Mouse (Mus musculus) ES-Bruce4 (cell line): ENCODE data around the gene Hspd1. TPM values are rescaled to one million over a fixed set of nuclear protein-coding genes. Genes with fewer than 3 reads are reported as not detected.
"Not testable (repeated sequence)": the region's sequence is repeated elsewhere in the genome, so short reads cannot be mapped to it uniquely, and the experiment has no call there.

Experiments used
- H3K27ac ChIP-seq: 2 replicates; pipeline ENCODE4 v1.5.1; 2012; ENCODE audit warnings: low read length, inconsistent platforms; ENCODE audit not compliant: insufficient read depth
- H3K27me3 ChIP-seq: 2 replicates; pipeline ENCODE4 v1.6.1; 2012; ENCODE audit warnings: mild to moderate bottlenecking, low read length, inconsistent platforms; ENCODE audit not compliant: control insufficient read depth, poor library complexity, insufficient read depth, severe bottlenecking
- H3K36me3 ChIP-seq: 2 replicates; pipeline ENCODE4 v1.6.1; 2012; ENCODE audit warnings: inconsistent platforms, mild to moderate bottlenecking, low read length, moderate library complexity; ENCODE audit not compliant: control insufficient read depth, poor library complexity, insufficient read depth, severe bottlenecking
- H3K4me1 ChIP-seq: one replicate; pipeline ENCODE4 v1.8.1; 2011; ENCODE audit warnings: low read length; ENCODE audit not compliant: control insufficient read depth, insufficient read depth
- H3K4me3 ChIP-seq: 2 replicates; pipeline ENCODE4 v1.5.1; 2011; ENCODE audit warnings: low read depth, mild to moderate bottlenecking, low read length
- H3K9ac ChIP-seq: 2 replicates; pipeline ENCODE4 v1.6.1; 2012; ENCODE audit warnings: low read depth, mild to moderate bottlenecking, inconsistent platforms; ENCODE audit not compliant: poor library complexity, severe bottlenecking
- H3K9me3 ChIP-seq: replicated peaks from 2 replicates; pipeline ENCODE4 v1.6.1; 2012; ENCODE audit warnings: mild to moderate bottlenecking, low read length, inconsistent platforms; ENCODE audit not compliant: control insufficient read depth, poor library complexity, insufficient read depth, severe bottlenecking
- CTCF ChIP-seq: IDR thresholded peaks from one replicate; pipeline ENCODE4 v1.8.1; 2011; ENCODE audit warnings: low read depth, low read length
- EP300 ChIP-seq: IDR thresholded peaks from 2 replicates; pipeline ENCODE4 v1.6.1; 2011; ENCODE audit warnings: low read depth, low read length; ENCODE audit not compliant: insufficient read depth
- POLR2A ChIP-seq: IDR thresholded peaks from one replicate; pipeline ENCODE4 v1.8.1; 2011; ENCODE audit warnings: low read length; ENCODE audit not compliant: insufficient read depth
- polyA plus RNA-seq: library from polyadenylated mRNA; stranded (reverse); fragments of >200 nt; gene quantifications from 2 replicates; pipeline ENCODE4 v1.2.4, GENCODE M21; 2011; ENCODE audit warnings: low read depth; ENCODE audit not compliant: missing spikeins, insufficient read depth, insufficient read length

Hspd1 gene
- polyA plus RNA-seq, 1 experiment: 704 TPM

GRCm38 (mm10) chr1:55082106-55082505, 5.9 kb downstream of the Hspd1 start:
- no peaks in the 10 kb centered on the region for H3K9me3 ChIP-seq
- TF ChIP-seq POLR2A (no peak), EP300 (no peak), CTCF (no peak)
- H3K4me1 ChIP-seq: no peaks in the 10 kb centered on the region
- H3K36me3 ChIP-seq: peaks cover 82% of the 10 kb centered on the region
- no peaks in the 10 kb centered on the region for H3K27me3 ChIP-seq
- H3K4me3 ChIP-seq: no peak overlapping the region
- H3K9ac ChIP-seq: no peak overlapping the region
- H3K27ac ChIP-seq: no peak overlapping the region

- Histone ChIP-seq H3K27me3 (no peaks in the 10 kb centered on the region), H3K27ac (0 out of 2 replicates have a peak overlapping the region, but pooled peaks have one; percentile 5), H3K9me3 (no peaks in the 10 kb centered on the region), H3K4me3 (no peak overlapping the region), H3K4me1 (no peaks in the 10 kb centered on the region), H3K9ac (no peak overlapping the region), H3K36me3 (peaks cover 63% of the 10 kb centered on the region)
- TF ChIP-seq CTCF (no peak), POLR2A (no peak), EP300 (no peak)
These were observed 8.4 kb downstream of the Hspd1 start for GRCm38 (mm10) chr1:55079677-55080076.

GRCm38 (mm10) chr1:55076849-55077516, 11.1 kb downstream of the Hspd1 start:
- TF ChIP-seq CTCF: no peak
- TF ChIP-seq EP300: no peak
- no peak for TF ChIP-seq POLR2A
- Histone ChIP-seq H3K27ac (no peak overlapping the region; the same call in 1 of the 2 replicates), H3K9ac (no peak overlapping the region), H3K4me1 (no peaks in the 10 kb centered on the region), H3K9me3 (no peaks in the 10 kb centered on the region), H3K27me3 (no peaks in the 10 kb centered on the region), H3K4me3 (no peak overlapping the region), H3K36me3 (peaks cover 37% of the 10 kb centered on the region)

GRCm38 (mm10) chr1:55076395-55076743, 11.7 kb downstream of the Hspd1 start:
- Histone ChIP-seq H3K27ac (no peak overlapping the region; the same call in 1 of the 2 replicates), H3K36me3 (peaks cover 35% of the 10 kb centered on the region)

GRCm38 (mm10) chr1:55075652-55076394, 12.2 kb downstream of the Hspd1 start:
- H3K4me3 ChIP-seq: no peak overlapping the region
- H3K9me3 ChIP-seq: no peaks in the 10 kb centered on the region
- TF ChIP-seq EP300 (no peak), CTCF (no peak), POLR2A (no peak)
- peaks cover 33% of the 10 kb centered on the region for H3K36me3 ChIP-seq
- peak overlapping the region; percentile 69 for H3K27ac ChIP-seq
- no peak overlapping the region for H3K9ac ChIP-seq
- no peaks in the 10 kb centered on the region for H3K4me1 ChIP-seq
- H3K27me3 ChIP-seq: no peaks in the 10 kb centered on the region

More at GRCm38 (mm10) chr1:55076395-55076743, 11.7 kb downstream of the Hspd1 start:
- H3K4me1 ChIP-seq: no peaks in the 10 kb centered on the region
- TF ChIP-seq POLR2A (no peak), CTCF (no peak), EP300 (no peak)
- no peak overlapping the region for H3K4me3 ChIP-seq
- H3K27me3 ChIP-seq: no peaks in the 10 kb centered on the region
- no peaks in the 10 kb centered on the region for H3K9me3 ChIP-seq
- H3K9ac ChIP-seq: no peak overlapping the region

GRCm38 (mm10) chr1:55074757-55075156, 13.3 kb downstream of the Hspd1 start:
- TF ChIP-seq EP300: no peak
- no peak for TF ChIP-seq POLR2A
- TF ChIP-seq CTCF: no peak
- peaks cover 23% of the 10 kb centered on the region for H3K36me3 ChIP-seq

GRCm38 (mm10) chr1:55072328-55072727, 15.7 kb downstream of the Hspd1 start:
- not testable (repeated sequence) for H3K4me1 ChIP-seq, H3K9ac ChIP-seq, H3K27ac ChIP-seq, H3K4me3 ChIP-seq, H3K27me3 ChIP-seq, H3K9me3 ChIP-seq
- H3K36me3 ChIP-seq: peaks cover 14% of the 10 kb centered on the region

More at GRCm38 (mm10) chr1:55074757-55075156, 13.3 kb downstream of the Hspd1 start:
- Histone ChIP-seq H3K9me3 (no peaks in the 10 kb centered on the region), H3K4me3 (no peak overlapping the region), H3K9ac (no peak overlapping the region), H3K27ac (no peak overlapping the region), H3K4me1 (no peaks in the 10 kb centered on the region), H3K27me3 (no peaks in the 10 kb centered on the region)
